Mouse (Mus musculus): ENCODE measurements around the gene Ahdc1. TPM values are rescaled to one million over a fixed set of nuclear protein-coding genes. Genes with fewer than 3 reads are reported as not detected.

The Ahdc1 gene
- polyA plus RNA-seq, 1 experiment, result 21.7 TPM

GRCm38 (mm10) chr4:133120833-133121321, 109.8 kb downstream of the Ahdc1 start:
- Histone ChIP-seq H3K4me3 (replicated peaks; ENCODE audit: control insufficient read depth, low read depth, low read length) (no peak overlapping the region), H3K4me1 (ENCODE audit: control insufficient read depth, insufficient read depth, low read length) (no peaks in the 10 kb centered on the region), H3K27ac (ENCODE audit: control insufficient read depth, insufficient read depth, low read depth, low read length, poor library complexity) (no peak overlapping the region)
- 63% methylated on average over 11 of the region's 11 CpGs for WGBS
- TF ChIP-seq POLR2A (IDR thresholded peaks at IDR 0.05; ENCODE audit: borderline replicate concordance, control insufficient read depth, low read depth, low read length), result no peak
- no peak for TF ChIP-seq CTCF (IDR thresholded peaks at IDR 0.05; ENCODE audit: control insufficient read depth, insufficient read depth, low read length)

- WGBS, result 93% methylated on average over 1 of the region's 1 CpGs
- Histone ChIP-seq H3K27ac (ENCODE audit: control insufficient read depth, insufficient read depth, low read depth, low read length, poor library complexity) (no peak overlapping the region), H3K4me1 (ENCODE audit: control insufficient read depth, insufficient read depth, low read length) (no peaks in the 10 kb centered on the region), H3K4me3 (replicated peaks; ENCODE audit: control insufficient read depth, low read depth, low read length) (no peak overlapping the region)
- TF ChIP-seq CTCF (IDR thresholded peaks at IDR 0.05; ENCODE audit: control insufficient read depth, insufficient read depth, low read length) (no peak), POLR2A (IDR thresholded peaks at IDR 0.05; ENCODE audit: borderline replicate concordance, control insufficient read depth, low read depth, low read length) (no peak)
Observed at GRCm38 (mm10) chr4:133121416-133121815, 110.4 kb downstream of the Ahdc1 start.

- TF ChIP-seq CTCF (IDR thresholded peaks at IDR 0.05; ENCODE audit: control insufficient read depth, insufficient read depth, low read length), result no peak
- no peak for TF ChIP-seq POLR2A (IDR thresholded peaks at IDR 0.05; ENCODE audit: borderline replicate concordance, control insufficient read depth, low read depth, low read length)
- Histone ChIP-seq H3K4me3 (replicated peaks; ENCODE audit: control insufficient read depth, low read depth, low read length) (no peak overlapping the region), H3K27ac (ENCODE audit: control insufficient read depth, insufficient read depth, low read depth, low read length, poor library complexity) (no peak overlapping the region), H3K4me1 (ENCODE audit: control insufficient read depth, insufficient read depth, low read length) (no peaks in the 10 kb centered on the region)
- WGBS, result 22% methylated on average over 5 of the region's 5 CpGs
Observed at GRCm38 (mm10) chr4:133121974-133122637, 111.0 kb downstream of the Ahdc1 start.

- 67% methylated on average over 3 of the region's 3 CpGs for WGBS
- H3K27ac ChIP-seq (ENCODE audit: control insufficient read depth, insufficient read depth, low read depth, low read length, poor library complexity), result no peak overlapping the region
- TF ChIP-seq POLR2A (IDR thresholded peaks at IDR 0.05; ENCODE audit: borderline replicate concordance, control insufficient read depth, low read depth, low read length) (no peak), CTCF (IDR thresholded peaks at IDR 0.05; ENCODE audit: control insufficient read depth, insufficient read depth, low read length) (no peak)
Observed at GRCm38 (mm10) chr4:133127079-133127478, 116.0 kb downstream of the Ahdc1 start.

More at GRCm38 (mm10) chr4:133127079-133127478, 116.0 kb downstream of the Ahdc1 start:
- Histone ChIP-seq H3K4me1 (ENCODE audit: control insufficient read depth, insufficient read depth, low read length) (no peaks in the 10 kb centered on the region; the same call in 1 of the 2 replicates), H3K4me3 (replicated peaks; ENCODE audit: control insufficient read depth, low read depth, low read length) (no peak overlapping the region)

Other genes with a start within 250 kb of the Ahdc1 start
- 52.3 and 67.6 TPM in 2 replicates for gene Rpa2, start 242.9 kb upstream of the Ahdc1 start, polyA plus RNA-seq (2011; ENCODE audit: insufficient read depth, insufficient read length, low replicate concordance, missing spikeins)
- gene Themis2, start 214.9 kb upstream of the Ahdc1 start, polyA plus RNA-seq (2011; ENCODE audit: insufficient read depth, insufficient read length, low replicate concordance, missing spikeins), result 10.5 and 22.4 TPM in 2 replicates
- gene Ppp1r8, start 168.1 kb upstream of the Ahdc1 start, polyA plus RNA-seq (2011; ENCODE audit: insufficient read depth, insufficient read length, low replicate concordance, missing spikeins), result 43.5 and 50.2 TPM in 2 replicates
- 14.9 and 16.7 TPM in 2 replicates for gene Stx12, start 126.8 kb upstream of the Ahdc1 start, polyA plus RNA-seq (2011; ENCODE audit: insufficient read depth, insufficient read length, low replicate concordance, missing spikeins)
- 12.8 and 19.1 TPM in 2 replicates for gene Fam76a, start 88.7 kb upstream of the Ahdc1 start, polyA plus RNA-seq (2011; ENCODE audit: insufficient read depth, insufficient read length, low replicate concordance, missing spikeins)
- gene Fgr, start 37.2 kb upstream of the Ahdc1 start, polyA plus RNA-seq (2011; ENCODE audit: insufficient read depth, insufficient read length, low replicate concordance, missing spikeins), result 16.1 and 53.3 TPM in 2 replicates
- gene Wasf2, start 119.2 kb downstream of the Ahdc1 start, polyA plus RNA-seq (2011; ENCODE audit: insufficient read depth, insufficient read length, low replicate concordance, missing spikeins), result 31.9 and 56.6 TPM in 2 replicates
- not detected in 2 replicates for gene Cd164l2, start 200.9 kb downstream of the Ahdc1 start, polyA plus RNA-seq (2011; ENCODE audit: insufficient read depth, insufficient read length, low replicate concordance, missing spikeins)
- not detected in 2 replicates for gene Gpr3, start 201.3 kb downstream of the Ahdc1 start, polyA plus RNA-seq (2011; ENCODE audit: insufficient read depth, insufficient read length, low replicate concordance, missing spikeins)
- 5.5 and 14.8 TPM in 2 replicates for gene Map3k6, start 229.6 kb downstream of the Ahdc1 start, polyA plus RNA-seq (2011; ENCODE audit: insufficient read depth, insufficient read length, low replicate concordance, missing spikeins)